Mouse (Mus musculus): ENCODE data around the gene Dnah12.
A peak's percentile ranks its signal among the peaks of the same experiment; 100 is the strongest.
"Not testable (repeated sequence)": the region's sequence is repeated elsewhere in the genome, so short reads cannot be mapped to it uniquely, and the experiment has no call there.

The Dnah12 gene

GRCm38 (mm10) chr14:26719696-26720095 lies 26.6 kb downstream of the Dnah12 start:
- not testable (repeated sequence) for DNase-seq (ENCODE audit: low read depth, low spot score)

- DNase-seq (ENCODE audit: low read depth, low spot score) = no peak
These were observed 31.8 kb downstream of the Dnah12 start for GRCm38 (mm10) chr14:26724898-26725297.

- no peak for DNase-seq (ENCODE audit: low read depth, low spot score)
These were observed 65.5 kb downstream of the Dnah12 start for GRCm38 (mm10) chr14:26758566-26758965.

GRCm38 (mm10) chr14:26764827-26765226 lies 71.8 kb downstream of the Dnah12 start:
- no peak for DNase-seq (ENCODE audit: low read depth, low spot score)

DNA sequence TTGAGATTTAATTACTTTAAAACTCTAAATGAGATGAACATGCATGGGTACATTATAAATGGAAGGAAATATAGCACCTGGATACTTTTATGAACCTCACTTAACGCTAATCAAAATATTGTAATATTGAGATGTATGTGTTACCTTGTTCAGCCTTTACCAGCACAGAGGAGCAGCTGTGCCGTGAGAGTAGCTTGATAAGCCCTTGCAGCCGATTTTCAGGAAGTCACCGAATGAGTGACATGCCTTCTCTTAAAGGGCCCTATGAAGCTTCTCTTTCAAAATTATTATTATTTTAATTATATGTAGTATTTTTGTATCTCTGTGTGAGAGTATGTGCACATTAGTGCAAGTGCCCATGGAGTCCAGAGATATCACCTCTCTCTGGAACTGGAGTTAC lies 75.1 kb downstream of the Dnah12 start:
- DNase-seq (ENCODE audit: low read depth, low spot score) = no peak

DNA sequence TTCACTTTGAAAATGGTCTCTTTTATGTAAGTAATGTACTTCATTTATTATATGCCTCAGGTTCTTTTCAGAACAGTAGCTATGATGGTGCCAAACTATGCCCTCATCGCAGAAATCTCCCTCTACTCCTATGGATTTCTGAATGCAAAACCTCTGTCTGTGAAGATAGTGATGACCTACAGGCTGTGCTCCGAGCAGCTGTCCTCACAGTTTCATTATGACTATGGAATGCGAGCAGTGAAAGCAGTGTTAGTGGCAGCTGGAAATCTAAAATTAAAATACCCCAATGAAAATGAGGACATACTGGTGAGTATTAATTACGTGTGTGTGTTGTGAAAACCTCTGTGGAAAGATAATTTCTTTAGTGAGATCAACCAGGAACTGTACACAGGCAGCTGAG lies 80.5 kb downstream of the Dnah12 start:
- no peak for DNase-seq (ENCODE audit: low read depth, low spot score)

DNA sequence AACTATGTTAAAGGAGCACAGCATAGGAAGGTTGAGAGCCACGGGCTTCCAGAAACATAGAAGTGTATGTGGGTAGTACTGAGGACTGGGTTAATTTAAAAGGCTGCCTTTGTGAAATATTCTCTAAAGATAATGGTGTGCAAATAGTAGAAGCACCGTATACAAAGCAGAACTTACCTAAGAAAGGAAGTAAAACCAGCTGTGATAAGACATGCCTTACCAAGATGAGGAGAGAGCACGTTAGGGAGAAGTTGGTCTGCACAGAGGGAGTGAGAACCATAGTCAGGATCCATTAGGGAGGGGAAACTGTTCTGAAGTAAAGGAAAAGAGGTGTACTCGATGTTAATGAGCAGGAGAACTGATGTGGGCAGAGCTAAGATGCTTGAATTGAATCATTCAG lies 90.7 kb downstream of the Dnah12 start:
- DNase-seq (ENCODE audit: low read depth, low spot score) = no peak

DNA sequence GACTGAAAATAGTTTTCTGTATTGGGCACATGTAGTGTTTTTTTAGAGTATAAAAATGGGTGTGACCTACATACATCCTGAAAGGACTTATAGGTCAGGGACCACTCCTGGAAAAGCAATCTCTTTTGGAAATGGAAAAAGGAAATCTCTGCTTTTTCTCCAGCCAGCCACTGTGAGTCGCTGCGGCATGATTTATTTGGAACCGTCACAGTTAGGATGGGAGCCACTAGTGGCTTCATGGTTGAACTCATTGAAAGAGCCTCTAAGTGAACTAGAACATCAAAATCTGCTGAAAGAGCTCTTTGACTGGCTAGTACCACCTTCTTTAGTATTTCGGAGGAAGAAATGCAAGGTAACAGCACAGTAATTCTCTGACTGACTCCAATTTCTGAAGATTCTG lies 92.6 kb downstream of the Dnah12 start:
- DNase-seq (ENCODE audit: low read depth, low spot score) = no peak

DNA sequence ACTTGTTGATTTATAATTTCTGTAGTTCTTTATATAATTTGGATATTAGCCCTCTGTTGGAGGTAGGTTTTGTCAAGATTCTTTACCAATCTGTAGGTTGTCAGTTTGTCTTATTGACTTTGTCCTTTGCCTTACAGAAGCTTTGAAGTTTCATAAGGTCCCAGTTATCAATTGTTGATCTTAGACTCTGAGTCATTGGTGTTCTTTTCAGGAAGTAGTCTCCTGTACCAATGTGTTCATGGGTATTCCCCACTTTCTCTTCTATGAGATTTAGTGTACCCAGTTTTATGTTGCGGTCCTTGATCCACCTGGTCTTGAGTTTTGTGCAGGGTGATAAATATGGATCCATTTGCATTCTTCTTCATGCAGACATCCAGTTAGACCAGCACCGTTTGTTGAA lies 101.4 kb downstream of the Dnah12 start:
- no peak for DNase-seq (ENCODE audit: low read depth, low spot score)

DNA sequence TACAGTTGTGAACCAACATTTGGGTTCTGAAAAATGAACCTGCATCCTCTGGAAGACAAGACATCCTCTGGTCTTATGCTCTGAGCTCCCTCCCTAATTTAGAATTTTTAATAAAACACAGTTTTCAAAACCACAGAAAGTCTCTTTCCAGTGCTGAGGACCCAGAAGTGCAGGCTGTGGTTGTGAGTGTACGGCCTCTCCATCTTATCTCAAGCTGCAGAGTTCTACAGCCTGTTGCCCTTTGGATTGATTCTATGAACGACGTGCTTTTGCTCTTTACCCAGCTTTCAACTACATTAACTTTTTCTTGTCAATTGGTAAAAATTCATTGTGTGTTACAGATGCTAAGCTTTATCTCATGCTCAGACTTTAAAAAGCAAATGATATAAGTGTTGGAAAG lies 105.3 kb downstream of the Dnah12 start:
- no peak for DNase-seq (ENCODE audit: low read depth, low spot score)

DNA sequence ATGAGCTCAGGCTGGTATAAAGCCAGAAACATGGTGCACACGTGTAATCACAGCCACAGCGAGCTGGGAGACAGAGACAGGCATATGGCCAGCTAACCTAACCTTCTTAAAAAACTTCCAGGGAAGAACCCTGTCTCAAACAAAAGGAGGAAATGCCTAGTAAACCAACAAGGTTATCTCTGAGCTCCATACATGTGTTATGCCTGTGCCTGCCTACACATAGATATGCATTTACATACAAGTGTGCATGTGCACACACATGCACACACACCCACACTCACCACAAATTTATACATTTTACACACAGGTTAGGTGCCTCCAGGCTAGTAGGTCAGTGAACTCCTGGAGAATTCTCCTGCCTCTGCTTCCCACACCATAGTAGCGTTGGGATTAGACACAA lies 106.2 kb downstream of the Dnah12 start:
- no peak for DNase-seq (ENCODE audit: low read depth, low spot score)

- DNase-seq (ENCODE audit: low read depth, low spot score) = peak; percentile 21
These were observed 112.4 kb downstream of the Dnah12 start for GRCm38 (mm10) chr14:26805500-26805899.

DNA sequence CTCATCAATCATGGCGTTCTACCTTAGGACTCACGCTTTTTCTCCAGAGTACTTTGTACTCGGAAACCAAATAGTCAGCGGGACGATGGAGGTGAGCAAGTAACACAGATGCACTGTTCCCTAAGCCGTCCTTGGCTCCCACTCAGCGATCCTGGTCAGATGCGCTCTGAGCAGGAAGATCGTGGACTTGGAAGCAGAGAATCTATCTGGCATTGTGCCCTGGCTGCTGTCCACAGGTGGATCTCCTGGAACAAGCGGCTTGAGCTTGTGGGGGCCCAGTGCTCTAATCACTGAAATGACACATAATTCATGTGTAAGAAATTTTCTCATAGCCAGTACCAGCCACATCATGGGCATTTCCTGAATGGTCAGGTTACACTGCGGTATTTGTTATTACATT lies 119.7 kb downstream of the Dnah12 start:
- no peak for DNase-seq (ENCODE audit: low read depth, low spot score)

- no peak for DNase-seq (ENCODE audit: low read depth, low spot score)
These were observed 120.8 kb downstream of the Dnah12 start for GRCm38 (mm10) chr14:26813871-26814270.

GRCm38 (mm10) chr14:26814908-26815307 lies 121.8 kb downstream of the Dnah12 start:
- no peak for DNase-seq (ENCODE audit: low read depth, low spot score)

DNA sequence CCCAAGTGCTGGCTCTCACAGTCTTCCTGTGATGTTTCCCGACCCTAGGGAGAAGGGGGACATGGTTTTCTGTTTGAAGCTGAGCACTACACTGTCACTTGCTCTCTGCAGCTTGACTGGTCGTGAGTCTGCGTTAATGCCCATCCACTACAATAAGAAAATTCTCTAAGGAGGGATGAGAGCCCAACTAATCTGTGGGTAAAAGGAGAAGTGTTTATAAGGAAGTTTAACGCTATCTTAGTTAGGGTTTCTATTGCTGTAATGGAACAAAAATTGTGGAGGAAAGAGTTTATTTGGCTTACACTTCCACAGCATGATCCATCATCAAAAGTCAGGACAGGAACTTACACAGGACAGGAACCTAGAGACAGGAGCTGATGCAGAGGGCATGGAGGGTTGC lies 123.7 kb downstream of the Dnah12 start:
- no peak for DNase-seq (ENCODE audit: low read depth, low spot score)

DNA sequence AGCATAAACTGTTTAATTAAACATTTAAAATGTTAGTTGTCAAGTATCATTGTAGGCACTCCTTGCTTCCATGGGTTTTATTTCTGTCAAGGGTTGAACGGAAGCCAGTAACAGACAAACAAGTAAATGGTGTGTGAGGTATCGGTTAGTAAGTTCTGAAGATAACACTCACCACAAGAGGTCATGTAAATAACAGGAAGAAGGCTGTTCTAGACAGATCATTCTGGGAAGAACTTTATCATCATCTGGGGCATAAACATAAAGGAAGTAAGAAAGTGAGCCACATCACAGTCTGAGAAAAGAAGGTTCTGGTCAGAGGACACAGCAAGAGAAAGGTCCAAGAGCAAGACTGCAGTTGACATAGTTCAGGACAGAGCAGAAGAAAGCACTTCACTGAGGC lies 132.9 kb downstream of the Dnah12 start:
- DNase-seq (ENCODE audit: low read depth, low spot score) = no peak

- no peak for DNase-seq (ENCODE audit: low read depth, low spot score)
These were observed 160.0 kb downstream of the Dnah12 start for GRCm38 (mm10) chr14:26853053-26853452.

DNA sequence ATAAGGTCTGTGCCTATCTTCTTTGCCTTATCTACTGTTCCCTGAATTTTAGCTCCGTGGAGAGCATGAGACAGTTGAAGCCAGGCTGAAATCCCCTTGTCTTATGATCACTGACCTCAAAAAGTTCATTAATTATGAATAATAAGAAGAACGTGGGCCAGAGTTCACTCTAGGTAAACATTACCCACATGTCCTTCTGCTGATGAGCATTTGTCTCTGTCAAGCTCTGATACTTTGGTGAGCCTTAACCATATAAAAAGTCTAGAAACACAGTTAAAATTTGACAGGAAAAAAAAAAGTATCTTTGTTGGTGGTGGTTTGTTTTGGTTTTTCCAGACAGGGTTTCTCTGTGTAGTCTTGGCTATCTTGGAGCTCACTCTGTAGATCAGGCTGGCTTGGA lies 161.0 kb downstream of the Dnah12 start:
- no peak for DNase-seq (ENCODE audit: low read depth, low spot score)

DNA sequence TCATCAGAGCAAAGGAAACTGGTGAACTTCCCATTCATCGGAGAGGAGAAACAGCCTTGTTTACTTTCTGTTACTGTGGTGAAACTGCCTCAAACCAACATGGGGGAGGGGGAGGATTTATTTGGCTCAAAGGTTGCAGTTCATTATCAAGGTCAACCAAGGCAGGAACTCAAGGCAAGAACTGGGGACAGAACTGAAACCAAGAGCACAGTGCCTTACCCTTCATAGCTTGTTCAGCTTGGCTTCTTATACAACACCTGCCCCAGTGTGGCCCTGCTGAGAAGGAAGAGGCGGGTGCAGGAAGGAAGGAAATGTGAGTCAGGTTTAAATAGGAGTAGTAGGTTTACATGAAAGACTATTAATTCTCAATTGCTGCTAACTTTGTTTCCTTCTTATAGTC lies 165.3 kb downstream of the Dnah12 start:
- peak; percentile 13 for DNase-seq (ENCODE audit: low read depth, low spot score)

- no peak for DNase-seq (ENCODE audit: low read depth, low spot score)
These were observed 165.9 kb downstream of the Dnah12 start for GRCm38 (mm10) chr14:26859024-26859423.

DNA sequence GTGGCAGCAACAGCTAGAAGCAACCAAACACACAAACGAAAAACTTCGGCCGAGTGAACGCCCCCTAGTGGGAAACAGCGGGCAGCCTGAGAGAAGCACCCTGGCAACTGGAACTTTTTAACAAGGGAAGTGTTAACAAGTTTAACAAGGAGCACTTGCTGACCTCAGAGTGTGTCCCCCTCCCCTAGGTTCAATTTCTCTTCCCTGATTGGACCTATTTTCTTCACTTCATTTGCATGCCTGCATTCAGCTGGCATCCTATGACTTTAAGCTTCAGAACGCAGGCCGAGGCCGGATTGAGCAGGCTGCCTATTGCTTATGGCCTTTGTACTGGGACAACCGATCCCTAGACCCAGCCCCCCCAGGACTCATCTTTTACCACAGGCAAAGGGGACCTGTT lies 174.3 kb downstream of the Dnah12 start:
- no peak for DNase-seq (ENCODE audit: low read depth, low spot score)

DNA sequence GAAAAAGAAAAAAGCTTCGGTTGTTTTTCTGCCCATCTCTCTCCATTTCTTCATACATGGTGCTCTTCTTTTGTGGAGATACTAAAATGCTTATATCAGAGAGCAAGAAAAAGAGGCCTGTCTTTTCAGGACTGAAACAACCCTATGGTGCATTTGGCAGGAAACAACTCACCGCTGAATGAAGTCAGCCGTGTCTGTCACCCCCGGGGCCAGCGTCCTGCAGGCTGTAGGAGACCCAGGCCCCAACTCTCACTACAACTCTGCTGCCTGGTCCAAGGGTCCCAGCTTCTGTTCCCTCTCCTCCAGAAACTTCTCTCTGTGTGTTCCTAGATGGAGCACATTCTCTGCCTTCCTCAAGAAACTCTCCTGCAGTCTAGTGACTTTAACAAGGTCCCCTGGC lies 175.2 kb downstream of the Dnah12 start:
- no peak for DNase-seq (ENCODE audit: low read depth, low spot score)

GRCm38 (mm10) chr14:26878756-26879155 lies 185.7 kb downstream of the Dnah12 start:
- no peak for DNase-seq (ENCODE audit: low read depth, low spot score)

DNA sequence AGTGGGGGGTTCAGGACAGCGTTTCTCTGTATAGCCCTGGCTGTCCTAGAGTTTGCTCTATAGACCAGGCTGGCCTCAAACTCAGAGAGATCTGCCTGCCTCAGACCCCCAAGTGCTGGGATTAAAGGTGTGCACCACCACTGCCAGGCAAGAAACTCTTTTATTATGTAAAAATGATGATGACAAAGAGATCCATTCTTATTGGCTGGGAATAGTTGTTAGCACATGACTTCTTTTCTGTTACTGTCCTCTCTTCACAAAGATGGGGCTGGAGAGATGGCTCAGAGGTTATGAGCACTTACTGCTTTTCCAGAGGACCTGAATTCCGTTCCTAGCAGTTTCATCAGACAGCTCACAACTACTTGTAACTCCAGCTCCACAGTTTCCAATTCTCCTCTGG lies 186.9 kb downstream of the Dnah12 start:
- no peak for DNase-seq (ENCODE audit: low read depth, low spot score)

Data from skeletal muscle tissue, adult 2 months (tissue).